Mouse (Mus musculus): Measurements from ENCODE around the gene Rsf1.

The Rsf1 gene

GRCm38 (mm10) chr7:97728666-97729614 is 149.3 kb downstream of the Rsf1 start:
- DNase-seq = no peak

- DNase-seq = no peak
Observed at GRCm38 (mm10) chr7:97730427-97730826, 150.7 kb downstream of the Rsf1 start.

- DNase-seq = no peak
Observed at GRCm38 (mm10) chr7:97733606-97734005, 153.9 kb downstream of the Rsf1 start.

DNA sequence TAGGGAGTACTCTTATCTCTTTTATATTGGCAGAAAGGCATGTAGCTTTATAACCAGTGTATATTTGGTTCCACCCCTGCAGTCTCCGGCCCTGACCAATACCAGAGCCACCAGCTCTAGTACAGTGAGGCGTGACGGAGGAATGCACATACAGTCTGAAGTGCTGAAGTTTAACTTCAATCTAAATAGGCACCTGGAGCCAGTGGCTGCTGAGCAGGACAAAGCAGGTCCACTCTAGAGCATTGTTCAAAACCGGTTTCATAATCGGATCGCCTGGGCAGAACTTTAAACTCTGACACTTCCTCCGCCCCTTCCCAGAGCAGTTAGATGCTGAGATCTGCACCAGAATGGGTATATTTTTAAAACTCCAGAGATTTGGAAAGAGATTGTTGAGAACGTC is 155.3 kb downstream of the Rsf1 start:
- DNase-seq = no peak

GRCm38 (mm10) chr7:97735886-97736420 is 156.3 kb downstream of the Rsf1 start:
- no peak for DNase-seq

GRCm38 (mm10) chr7:97737256-97737637 is 157.6 kb downstream of the Rsf1 start:
- DNase-seq = no peak

DNA sequence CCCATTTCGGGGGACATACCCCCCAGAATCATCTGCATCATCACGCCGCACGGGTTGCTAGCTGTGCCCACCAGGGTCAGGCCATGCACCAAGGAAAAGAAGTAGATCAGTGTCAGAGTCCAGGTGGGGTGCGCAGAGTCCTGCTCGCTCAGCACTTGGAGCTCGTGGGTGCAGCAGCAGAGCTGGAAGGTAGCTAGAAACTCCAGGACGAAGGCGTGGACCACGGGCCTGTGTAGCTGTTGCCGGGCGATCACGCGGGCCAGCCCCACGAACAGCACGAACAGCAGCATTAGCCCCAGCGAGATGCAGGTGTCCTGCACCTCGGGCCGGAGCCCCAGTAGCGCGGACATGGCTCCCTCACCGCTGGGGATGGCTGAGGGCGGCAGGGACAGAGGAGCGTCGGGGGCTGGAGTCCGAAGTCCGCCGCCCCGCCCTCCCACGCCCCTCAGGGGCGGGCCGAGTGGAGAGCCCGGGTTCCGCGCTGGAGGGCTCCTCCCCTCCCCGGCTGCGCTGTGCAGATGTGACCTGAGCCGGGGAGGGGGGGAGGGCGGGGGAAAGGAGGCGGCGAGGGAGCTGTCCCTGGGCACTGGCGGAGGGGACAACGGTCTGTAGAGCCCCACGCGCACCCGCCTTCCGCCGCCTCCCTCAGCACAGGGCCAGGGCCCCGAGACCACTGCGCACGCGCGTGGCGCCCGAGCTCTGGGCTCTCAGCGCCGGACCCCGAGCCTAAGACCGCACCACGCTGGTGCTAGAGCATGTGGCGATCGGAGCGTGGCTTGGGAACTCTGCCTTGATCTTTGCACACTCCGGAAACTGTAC is 158.2 kb downstream of the Rsf1 start, which contains the start of gene Aqp11:
Gene Aqp11 (minus strand): TSS at position 652 of the 819 bp plus-strand sequence.
- DNase-seq = peak; percentile 84

DNA sequence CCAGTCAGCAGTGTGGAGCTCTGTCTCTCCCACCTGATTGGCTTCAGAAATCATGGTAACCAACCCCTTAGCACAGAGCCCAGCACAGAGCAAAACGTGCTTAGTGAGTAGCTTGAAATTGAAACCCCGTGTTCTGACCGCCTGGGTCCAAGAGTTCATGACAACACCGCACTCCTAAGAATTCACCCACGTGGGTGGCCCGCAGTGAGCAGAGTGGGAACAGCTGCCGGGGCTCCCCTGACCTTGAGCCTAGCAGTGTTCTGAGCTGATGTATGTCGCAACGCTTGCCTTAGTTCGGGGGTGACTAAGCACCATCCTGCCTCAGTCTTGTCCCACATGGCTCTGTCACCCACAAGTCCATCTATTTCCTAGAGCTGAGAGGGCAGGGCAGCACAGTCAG is 161.3 kb downstream of the Rsf1 start:
- no peak for DNase-seq

GRCm38 (mm10) chr7:97741756-97742291 is 162.1 kb downstream of the Rsf1 start:
- no peak for DNase-seq

Data from right cerebral cortex, postnatal 25 days (tissue).